Mouse (Mus musculus): Measurements from ENCODE around the gene Dgki. TPM values are rescaled to one million over a fixed set of nuclear protein-coding genes. Genes with fewer than 3 reads are reported as not detected.
A peak's percentile ranks its signal among the peaks of the same experiment; 100 is the strongest.

The Dgki gene
- polyA plus RNA-seq, 1 experiment from 2014 or later: 9.9 TPM

- H3K4me1 ChIP-seq: no peaks in the 10 kb centered on the region
- no peak for ATAC-seq (replicated peaks)
- no peak overlapping the region for H3K4me2 ChIP-seq (replicated peaks)
- no peaks in the 10 kb centered on the region for H3K9me3 ChIP-seq
- 0 out of 2 replicates have a peak, but pooled peaks cover 4% of the 10 kb centered on the region for H3K36me3 ChIP-seq
- WGBS: 68% methylated on average over 6 of the region's 6 CpGs
- H3K27me3 ChIP-seq: no peaks in the 10 kb centered on the region
- H3K27ac ChIP-seq (replicated peaks): no peak overlapping the region
- H3K9ac ChIP-seq (replicated peaks): no peak overlapping the region
- H3K4me3 ChIP-seq: no peak overlapping the region
Observed at GRCm38 (mm10) chr6:36844258-36844657, 455.7 kb downstream of the Dgki start.

DNA sequence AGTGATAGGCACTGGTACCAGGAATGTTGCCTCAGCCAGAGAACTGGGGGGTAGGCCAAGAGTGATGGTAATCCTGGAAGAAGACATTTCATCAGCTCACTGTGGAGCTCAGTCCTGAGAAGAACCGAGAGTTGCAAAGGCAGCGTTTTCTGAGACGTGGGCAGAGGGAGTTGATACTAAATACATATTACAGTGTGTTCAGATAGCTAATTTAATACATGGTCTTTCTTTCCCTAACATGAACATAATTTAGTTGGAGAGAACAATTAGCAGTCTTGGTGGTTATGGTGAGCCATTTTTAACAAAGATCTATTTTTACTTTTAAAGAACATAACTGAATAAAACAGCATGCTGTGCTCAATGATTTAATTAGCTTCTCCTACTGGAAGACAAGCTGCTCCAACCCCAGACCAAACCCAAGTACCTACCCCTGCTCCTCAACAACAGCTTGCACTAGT, 456.9 kb downstream of the Dgki start:
- Histone ChIP-seq H3K36me3 (0 out of 2 replicates have a peak, but pooled peaks cover 4% of the 10 kb centered on the region), H3K4me1 (no peaks in the 10 kb centered on the region), H3K9me3 (no peaks in the 10 kb centered on the region), H3K27ac (replicated peaks) (no peak overlapping the region), H3K4me3 (no peak overlapping the region), H3K27me3 (no peaks in the 10 kb centered on the region), H3K9ac (replicated peaks) (no peak overlapping the region), H3K4me2 (replicated peaks) (no peak overlapping the region)
- no peak for ATAC-seq (replicated peaks)
- 80% methylated on average over 3 of the region's 3 CpGs for WGBS

DNA sequence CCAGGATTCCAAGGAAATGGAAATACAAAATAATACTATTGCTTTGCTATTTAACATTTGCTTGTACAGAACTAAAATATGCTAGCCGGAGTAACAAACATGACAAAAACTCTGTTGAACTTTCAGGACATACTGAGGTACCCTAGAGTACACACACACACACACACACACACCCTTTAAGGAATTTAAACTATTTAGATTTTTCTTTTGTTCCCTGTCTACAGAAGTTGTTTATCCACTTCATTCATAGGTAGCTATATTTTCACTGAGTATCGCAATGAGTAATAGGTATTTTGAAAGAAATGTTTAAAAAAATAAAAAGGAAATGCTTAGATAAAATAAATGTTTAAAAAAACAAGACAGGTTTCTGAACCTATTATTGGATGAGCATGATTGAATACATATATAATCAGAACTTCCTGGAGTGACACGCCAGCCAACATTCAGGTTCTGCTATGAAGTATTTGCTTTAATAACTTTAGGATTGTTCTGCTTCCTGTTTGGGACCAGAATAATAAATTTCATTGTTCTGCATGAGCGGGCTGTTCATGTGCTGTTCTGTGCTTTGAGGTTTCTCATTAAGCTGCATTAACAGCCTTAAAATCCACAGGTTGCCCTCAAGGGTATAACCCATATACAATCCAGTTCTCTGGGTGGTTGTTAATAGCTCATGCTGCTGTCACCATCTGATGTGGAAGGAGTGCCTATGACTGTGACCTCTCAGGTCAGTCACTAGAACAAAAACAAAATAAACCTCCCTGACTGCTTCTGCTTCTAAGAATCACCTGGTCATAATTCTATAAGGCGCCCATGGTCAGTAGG, 457.7 kb downstream of the Dgki start:
- Histone ChIP-seq H3K27me3 (no peaks in the 10 kb centered on the region), H3K36me3 (0 out of 2 replicates have a peak, but pooled peaks cover 4% of the 10 kb centered on the region), H3K4me2 (replicated peaks) (no peak overlapping the region), H3K9ac (replicated peaks) (no peak overlapping the region), H3K9me3 (no peaks in the 10 kb centered on the region), H3K4me1 (no peaks in the 10 kb centered on the region), H3K4me3 (no peak overlapping the region), H3K27ac (replicated peaks) (no peak overlapping the region)
- no peak for ATAC-seq (replicated peaks)
- 87% methylated on average over 5 of the region's 5 CpGs for WGBS

- Histone ChIP-seq H3K4me3 (no peak overlapping the region), H3K4me1 (no peaks in the 10 kb centered on the region), H3K9ac (replicated peaks) (no peak overlapping the region), H3K4me2 (replicated peaks) (no peak overlapping the region), H3K9me3 (no peaks in the 10 kb centered on the region), H3K36me3 (no peaks in the 10 kb centered on the region), H3K27me3 (no peaks in the 10 kb centered on the region), H3K27ac (replicated peaks) (no peak overlapping the region)
- no peak for ATAC-seq (replicated peaks)
- 74% methylated on average over 3 of the region's 3 CpGs for WGBS
Observed at GRCm38 (mm10) chr6:36841701-36842100, 458.3 kb downstream of the Dgki start.

- Histone ChIP-seq H3K36me3 (no peaks in the 10 kb centered on the region), H3K9ac (replicated peaks) (no peak overlapping the region), H3K9me3 (no peaks in the 10 kb centered on the region), H3K4me3 (no peak overlapping the region), H3K27ac (replicated peaks) (no peak overlapping the region), H3K4me1 (peaks cover 3% of the 10 kb centered on the region; the same call in 1 of the 2 replicates), H3K4me2 (replicated peaks) (no peak overlapping the region), H3K27me3 (no peaks in the 10 kb centered on the region)
- no peak for ATAC-seq (replicated peaks)
Observed at GRCm38 (mm10) chr6:36841174-36841573, 458.8 kb downstream of the Dgki start.

- WGBS: 100% methylated on average over 1 of the region's 1 CpGs
- peaks cover 3% of the 10 kb centered on the region; the same call in 1 of the 2 replicates for H3K4me1 ChIP-seq
- ATAC-seq (replicated peaks): no peak
- no peaks in the 10 kb centered on the region for H3K27me3 ChIP-seq
- H3K9me3 ChIP-seq: no peaks in the 10 kb centered on the region
- no peaks in the 10 kb centered on the region for H3K36me3 ChIP-seq
- H3K4me3 ChIP-seq: no peak overlapping the region
- H3K9ac ChIP-seq (replicated peaks): no peak overlapping the region
- no peak overlapping the region for H3K27ac ChIP-seq (replicated peaks)
- no peak overlapping the region for H3K4me2 ChIP-seq (replicated peaks)
Observed at GRCm38 (mm10) chr6:36838747-36839146, 461.2 kb downstream of the Dgki start.

- no peaks in the 10 kb centered on the region for H3K36me3 ChIP-seq
- H3K9ac ChIP-seq (replicated peaks): no peak overlapping the region
- peaks cover 3% of the 10 kb centered on the region; the same call in 1 of the 2 replicates for H3K4me1 ChIP-seq
- no peaks in the 10 kb centered on the region for H3K9me3 ChIP-seq
- H3K27me3 ChIP-seq: no peaks in the 10 kb centered on the region
- H3K4me3 ChIP-seq: no peak overlapping the region
- WGBS: 72% methylated on average over 3 of the region's 3 CpGs
- no peak overlapping the region for H3K4me2 ChIP-seq (replicated peaks)
- H3K27ac ChIP-seq (replicated peaks): peak overlapping the region; percentile 38
- peak; percentile 41; the same call in 1 of the 2 replicates for ATAC-seq (replicated peaks)
Observed at GRCm38 (mm10) chr6:36835351-36835750, 464.6 kb downstream of the Dgki start.

GRCm38 (mm10) chr6:36834695-36835265, 465.2 kb downstream of the Dgki start:
- no peak overlapping the region for H3K9ac ChIP-seq (replicated peaks)
- H3K36me3 ChIP-seq: no peaks in the 10 kb centered on the region
- peak; percentile 77 for ATAC-seq (replicated peaks)

DNA sequence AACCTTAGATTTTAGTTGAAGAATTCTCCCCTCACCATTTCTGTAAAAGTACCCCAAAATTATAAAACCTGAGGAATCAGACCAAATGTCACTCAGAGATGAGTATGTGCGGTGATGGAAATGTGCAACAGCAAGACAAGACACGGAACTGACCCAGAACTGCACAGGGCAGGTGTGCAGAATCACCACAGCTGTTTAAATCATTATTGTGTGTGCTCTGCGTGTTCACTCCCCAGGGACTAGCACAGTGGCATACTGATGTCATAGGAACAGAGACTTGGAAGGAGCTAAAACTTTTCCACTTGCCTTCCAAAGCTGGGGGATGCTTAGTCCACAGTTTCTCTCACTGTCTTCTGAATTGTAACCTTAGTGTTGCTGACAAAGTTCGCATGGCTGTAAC, 467.3 kb downstream of the Dgki start:
- 87% methylated on average over 4 of the region's 4 CpGs for WGBS
- no peak for ATAC-seq (replicated peaks)
- Histone ChIP-seq H3K36me3 (no peaks in the 10 kb centered on the region), H3K27ac (replicated peaks) (no peak overlapping the region), H3K9ac (replicated peaks) (no peak overlapping the region), H3K4me2 (replicated peaks) (no peak overlapping the region), H3K4me1 (peaks cover 3% of the 10 kb centered on the region; the same call in 1 of the 2 replicates), H3K4me3 (no peak overlapping the region), H3K27me3 (no peaks in the 10 kb centered on the region), H3K9me3 (no peaks in the 10 kb centered on the region)

More at GRCm38 (mm10) chr6:36834695-36835265, 465.2 kb downstream of the Dgki start:
- Histone ChIP-seq H3K4me2 (replicated peaks) (no peak overlapping the region), H3K27ac (replicated peaks) (no peak overlapping the region), H3K27me3 (no peaks in the 10 kb centered on the region), H3K4me3 (no peak overlapping the region), H3K4me1 (peaks cover 3% of the 10 kb centered on the region; the same call in 1 of the 2 replicates), H3K9me3 (no peaks in the 10 kb centered on the region)
- WGBS: 60% methylated on average over 4 of the region's 4 CpGs

DNA sequence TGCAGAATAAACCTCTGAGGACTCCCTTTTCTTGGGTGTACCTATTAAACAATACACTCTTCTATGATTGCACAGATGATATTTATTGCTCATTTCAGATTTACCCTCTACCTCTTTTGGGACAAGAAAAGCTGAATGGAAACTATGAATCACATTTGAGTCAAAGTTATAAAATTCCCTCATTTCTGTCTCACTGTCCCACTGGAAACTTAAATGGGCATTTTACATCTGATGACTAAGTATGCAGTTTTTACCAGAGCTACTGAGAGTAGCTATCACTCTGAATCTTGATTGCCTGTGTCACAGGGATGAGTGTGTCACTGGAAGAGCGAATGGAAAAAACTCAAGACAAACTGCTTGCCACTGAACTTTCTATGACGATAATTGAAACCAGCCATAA, 467.8 kb downstream of the Dgki start:
- Histone ChIP-seq H3K4me3 (no peak overlapping the region), H3K4me2 (replicated peaks) (no peak overlapping the region), H3K27ac (replicated peaks) (no peak overlapping the region), H3K4me1 (peaks cover 3% of the 10 kb centered on the region; the same call in 1 of the 2 replicates), H3K27me3 (no peaks in the 10 kb centered on the region), H3K36me3 (no peaks in the 10 kb centered on the region), H3K9me3 (no peaks in the 10 kb centered on the region), H3K9ac (replicated peaks) (no peak overlapping the region)
- 90% methylated on average over 2 of the region's 2 CpGs for WGBS
- ATAC-seq (replicated peaks): no peak

DNA sequence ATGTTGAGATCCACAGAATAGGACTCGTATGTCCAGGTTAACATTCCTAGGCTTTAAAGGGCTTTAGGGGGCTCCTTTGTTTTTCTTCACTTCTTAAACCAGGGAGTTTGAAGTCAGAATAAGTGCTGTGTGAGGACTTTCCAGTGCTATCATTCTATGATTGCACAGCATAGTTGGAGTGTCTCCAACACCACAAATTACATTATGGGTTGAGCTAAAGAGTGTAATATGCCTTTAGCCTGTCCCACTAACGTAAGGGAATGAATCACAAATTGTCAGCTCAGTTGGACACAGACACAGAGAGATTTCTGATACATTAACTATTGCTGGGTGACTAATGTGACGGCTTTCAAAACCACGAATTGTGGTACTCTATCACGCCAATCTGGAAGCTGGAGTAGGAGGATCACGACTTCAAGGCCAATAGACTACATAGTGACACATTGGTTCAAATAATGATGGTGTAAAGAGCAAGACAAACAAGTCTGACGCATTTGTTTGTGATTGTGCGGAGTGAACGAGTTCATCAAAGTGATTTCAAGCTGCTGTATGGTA, 469.5 kb downstream of the Dgki start:
- WGBS: 79% methylated on average over 9 of the region's 9 CpGs
- ATAC-seq (replicated peaks): no peak

DNA sequence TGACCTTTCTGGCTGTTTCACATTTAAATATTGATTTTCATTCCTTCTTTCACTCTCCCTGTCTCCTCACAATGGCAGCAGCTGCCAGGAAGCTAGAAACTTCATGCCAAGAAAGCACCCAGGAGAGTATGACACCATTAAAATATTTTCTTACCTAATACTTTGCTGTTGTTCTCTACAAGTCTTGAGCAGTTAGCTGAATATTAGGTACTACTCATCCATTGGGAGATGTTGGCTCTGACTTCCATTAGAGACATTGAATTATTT, 480.3 kb downstream of the Dgki start:
- no peak for ATAC-seq (replicated peaks)
- H3K27me3 ChIP-seq: no peaks in the 10 kb centered on the region
- H3K9me3 ChIP-seq: no peaks in the 10 kb centered on the region
- H3K27ac ChIP-seq (replicated peaks): peak overlapping the region; percentile 79
- no peak overlapping the region for H3K4me3 ChIP-seq
- H3K4me1 ChIP-seq: peaks cover 36% of the 10 kb centered on the region
- no peaks in the 10 kb centered on the region for H3K36me3 ChIP-seq
- no peak overlapping the region for H3K4me2 ChIP-seq (replicated peaks)
- no peak overlapping the region for H3K9ac ChIP-seq (replicated peaks)

More for the DNA sequence above, 469.5 kb downstream of the Dgki start:
- Histone ChIP-seq H3K9me3 (no peaks in the 10 kb centered on the region), H3K27me3 (no peaks in the 10 kb centered on the region), H3K9ac (replicated peaks) (no peak overlapping the region), H3K36me3 (no peaks in the 10 kb centered on the region), H3K27ac (replicated peaks) (no peak overlapping the region), H3K4me2 (replicated peaks) (no peak overlapping the region), H3K4me3 (no peak overlapping the region), H3K4me1 (no peaks in the 10 kb centered on the region)
